8 mouse cellular contexts compared by ENCODE assay signal in genomic region chr7:142483136-142483535, GRCm38 (mm10). TPM values are rescaled to one million over a fixed set of nuclear protein-coding genes. Genes with fewer than 3 reads are reported as not detected.
DNase-seq lines count a peak whose midpoint lies in the region; ATAC-seq and TF ChIP-seq lines count a peak whose summit lies in the region.

No protein-coding gene starts in this region.

- TF ChIP-seq POLR2A in myocyte (IDR thresholded peaks at IDR 0.05; ENCODE audit: insufficient read length, low read depth): peak; percentile 29

- H3K4me3 ChIP-seq in kidney, embryonic 14.5 days (ENCODE audit: low read length): no peak overlapping the region
- peak overlapping the region; percentile 49; the same call in 1 of the 2 replicates for H3K4me3 ChIP-seq in embryonic facial prominence, embryonic 10.5 days
- H3K4me3 ChIP-seq in heart, embryonic 15.5 days: no peak overlapping the region
- no peak overlapping the region for H3K4me3 ChIP-seq in myocyte

- no peak overlapping the region for H3ac ChIP-seq in myocyte (ENCODE audit: control insufficient read depth, insufficient read length)

- peaks cover 36% of the 10 kb centered on the region; the same call in 1 of the 2 replicates for H3K36me3 ChIP-seq in kidney, embryonic 14.5 days (ENCODE audit: control insufficient read depth, insufficient read depth, low read length)
- peaks cover 11% of the 10 kb centered on the region; the same call in 1 of the 2 replicates for H3K36me3 ChIP-seq in embryonic facial prominence, embryonic 10.5 days (replicated peaks)
- peaks cover 6% of the 10 kb centered on the region; the same call in 1 of the 2 replicates for H3K36me3 ChIP-seq in heart, embryonic 15.5 days
- peaks cover 34% of the 10 kb centered on the region for H3K36me3 ChIP-seq in myocyte (ENCODE audit: control insufficient read depth, insufficient read depth)

- H3K27me3 ChIP-seq in kidney, embryonic 14.5 days (ENCODE audit: control insufficient read depth, insufficient read depth, low read length): no peaks in the 10 kb centered on the region
- H3K27me3 ChIP-seq in embryonic facial prominence, embryonic 10.5 days (replicated peaks; ENCODE audit: low read depth, poor library complexity, severe bottlenecking): no peaks in the 10 kb centered on the region
- H3K27me3 ChIP-seq in heart, embryonic 15.5 days: no peaks in the 10 kb centered on the region
- H3K27me3 ChIP-seq in myocyte (ENCODE audit: control insufficient read depth, insufficient read depth, insufficient read length): no peaks in the 10 kb centered on the region

- H3K27ac ChIP-seq in kidney, embryonic 14.5 days (ENCODE audit: low read depth, low read length): peak overlapping the region; percentile 97
- peak overlapping the region; percentile 98 for H3K27ac ChIP-seq in embryonic facial prominence, embryonic 10.5 days (replicated peaks)
- peak overlapping the region; percentile 96 for H3K27ac ChIP-seq in heart, embryonic 15.5 days

- H3K4me1 ChIP-seq in kidney, embryonic 14.5 days (ENCODE audit: control insufficient read depth, insufficient read depth, low read length): peaks cover 47% of the 10 kb centered on the region
- peaks cover 90% of the 10 kb centered on the region for H3K4me1 ChIP-seq in embryonic facial prominence, embryonic 10.5 days
- H3K4me1 ChIP-seq in heart, embryonic 15.5 days (replicated peaks): peaks cover 90% of the 10 kb centered on the region

- ATAC-seq in kidney, embryonic 14.5 days (ENCODE audit: low FRiP score, low TSS enrichment): peak; percentile 9
- ATAC-seq in heart, embryonic 15.5 days (replicated peaks; ENCODE audit: insufficient number of reproducible peaks, insufficient read depth, low FRiP score, low read depth): peak; percentile 39

- H3K79me2 ChIP-seq in myocyte (ENCODE audit: control insufficient read depth, insufficient read depth): peaks cover 39% of the 10 kb centered on the region

- no peak for DNase-seq in kidney, postnatal 25 days
- DNase-seq in embryonic facial prominence, embryonic 10.5 days (ENCODE audit: low spot score): peak; percentile 80
- no peak for DNase-seq in frontal cortex, postnatal 36 days (ENCODE audit: low spot score in 2 of 2)
- no peak for DNase-seq in cerebellum, adult 9-11 months
- DNase-seq in left cerebral cortex, adult 8-10 months (ENCODE audit: low spot score in 2 of 2): no peak

- no peak overlapping the region for H3K4me2 ChIP-seq in kidney, embryonic 14.5 days (replicated peaks; ENCODE audit: low read depth, low read length)
- no peak overlapping the region; the same call in 1 of the 2 replicates for H3K4me2 ChIP-seq in heart, embryonic 15.5 days
- H3K4me2 ChIP-seq in myocyte (ENCODE audit: low read depth): no peak overlapping the region

- WGBS in kidney, embryonic 14.5 days: 45% methylated on average over 11 of the region's 11 CpGs
- 42% methylated on average over 11 of the region's 11 CpGs for WGBS in embryonic facial prominence, embryonic 10.5 days
- WGBS in heart, embryonic 15.5 days: 10% methylated on average over 11 of the region's 11 CpGs

- no peaks in the 10 kb centered on the region for H3K9me3 ChIP-seq in kidney, embryonic 14.5 days (ENCODE audit: control insufficient read depth, low read length)
- no peaks in the 10 kb centered on the region for H3K9me3 ChIP-seq in embryonic facial prominence, embryonic 10.5 days
- H3K9me3 ChIP-seq in heart, embryonic 15.5 days (replicated peaks): no peaks in the 10 kb centered on the region

- peak overlapping the region; percentile 0; the same call in 1 of the 2 replicates for H3K9ac ChIP-seq in kidney, embryonic 14.5 days (ENCODE audit: low read depth, low read length)
- H3K9ac ChIP-seq in heart, embryonic 15.5 days: peak overlapping the region; percentile 60; the same call in 1 of the 2 replicates

TF ChIP-seq in myocyte, 11 proteins besides CTCF, POLR2A, EP300 and RAD21:
- TF ChIP-seq MYOG (IDR thresholded peaks at IDR 0.05; ENCODE audit: control insufficient read depth in 1 of 3, insufficient read depth in 1 of 3, insufficient read length in 2 of 3, low read depth in 2 of 3): no peak

RNA-seq across cellular contexts. Expression of gene Tnnt3, which starts 15.5 kb away (rescaled TPM):
- polyA plus RNA-seq in kidney, embryonic 14.5 days (2014; fragmentation: Nextera tagmentation; extraction: Ambion mirVana): 3.2 and 3.5 TPM in 2 replicates
- polyA plus RNA-seq in embryonic facial prominence, embryonic 10.5 days (2016; fragmentation: Nextera tagmentation; extraction: Ambion mirVana): 1.4 and 1.6 TPM in 2 replicates
- 4.6 and 4.8 TPM in 2 replicates for polyA plus RNA-seq in heart, embryonic 15.5 days (2015; fragmentation: Nextera tagmentation; extraction: Ambion mirVana)
- 2,107 TPM for polyA plus RNA-seq in myocyte (2012; fragmentation: generic; extraction: Trizol)
- total RNA-seq in left cerebral cortex, adult 8-10 months (2022): 10 to 100 TPM in 1 of 4 experiments, 1 to 10 TPM in 2, under 1 TPM in 1; 0.88 to 14.3 (median 6.5) TPM

RNA-seq across cellular contexts. Expression of gene Lsp1, which starts 22.5 kb away (rescaled TPM):
- 92.8 and 124 TPM in 2 replicates for polyA plus RNA-seq in kidney, embryonic 14.5 days (2014; fragmentation: Nextera tagmentation; extraction: Ambion mirVana)
- polyA plus RNA-seq in embryonic facial prominence, embryonic 10.5 days (2016; fragmentation: Nextera tagmentation; extraction: Ambion mirVana): 20.9 and 21.4 TPM in 2 replicates
- polyA plus RNA-seq in heart, embryonic 15.5 days (2015; fragmentation: Nextera tagmentation; extraction: Ambion mirVana): 49.6 and 83.5 TPM in 2 replicates
- 298 TPM for polyA plus RNA-seq in myocyte (2012; fragmentation: generic; extraction: Trizol)
- total RNA-seq in left cerebral cortex, adult 8-10 months (2022): 10 to 100 TPM; 10.8 to 18.8 (median 13.9) TPM

RNA-seq across cellular contexts. Expression of gene Tnni2, which starts 41.5 kb away (rescaled TPM):
- 3.1 and 3.7 TPM in 2 replicates for polyA plus RNA-seq in kidney, embryonic 14.5 days (2014; fragmentation: Nextera tagmentation; extraction: Ambion mirVana)
- 1.7 and 2.5 TPM in 2 replicates for polyA plus RNA-seq in embryonic facial prominence, embryonic 10.5 days (2016; fragmentation: Nextera tagmentation; extraction: Ambion mirVana)
- 16.8 and 16.9 TPM in 2 replicates for polyA plus RNA-seq in heart, embryonic 15.5 days (2015; fragmentation: Nextera tagmentation; extraction: Ambion mirVana)
- 3,238 TPM for polyA plus RNA-seq in myocyte (2012; fragmentation: generic; extraction: Trizol)
- total RNA-seq in left cerebral cortex, adult 8-10 months (2022): 1 to 10 TPM; 1.9 to 9.6 (median 5.2) TPM

RNA-seq across cellular contexts. Expression of gene Syt8, which starts 48.5 kb away (rescaled TPM):
- polyA plus RNA-seq in kidney, embryonic 14.5 days (2014; fragmentation: Nextera tagmentation; extraction: Ambion mirVana): not detected in 2 replicates
- not detected in 2 replicates for polyA plus RNA-seq in embryonic facial prominence, embryonic 10.5 days (2016; fragmentation: Nextera tagmentation; extraction: Ambion mirVana)
- polyA plus RNA-seq in heart, embryonic 15.5 days (2015; fragmentation: Nextera tagmentation; extraction: Ambion mirVana): 0.48 and 1.7 TPM in 2 replicates
- polyA plus RNA-seq in myocyte (2012; fragmentation: generic; extraction: Trizol): 14.5 TPM
- total RNA-seq in left cerebral cortex, adult 8-10 months (2022): not detected

RNA-seq across cellular contexts. Expression of gene Mrpl23, which starts 49.4 kb away (rescaled TPM):
- 30.3 and 33.4 TPM in 2 replicates for polyA plus RNA-seq in kidney, embryonic 14.5 days (2014; fragmentation: Nextera tagmentation; extraction: Ambion mirVana)
- 18.1 and 22.4 TPM in 2 replicates for polyA plus RNA-seq in embryonic facial prominence, embryonic 10.5 days (2016; fragmentation: Nextera tagmentation; extraction: Ambion mirVana)
- 17.0 and 18.7 TPM in 2 replicates for polyA plus RNA-seq in heart, embryonic 15.5 days (2015; fragmentation: Nextera tagmentation; extraction: Ambion mirVana)
- polyA plus RNA-seq in myocyte (2012; fragmentation: generic; extraction: Trizol): 73.3 TPM
- total RNA-seq in left cerebral cortex, adult 8-10 months (2022): 1 to 10 TPM; 3.4 to 8.4 (median 7.0) TPM

Comparison
In these comparisons a context has a peak if more than half of its experiments do, and no peak if none do; other contexts are left out.
1. RNA of gene Tnnt3, which starts 15.5 kb away (polyA plus RNA-seq): 2,107 TPM in myocyte (single experiment); 4.6 to 4.8 TPM in heart, embryonic 15.5 days, 3.2 to 3.5 TPM in kidney, embryonic 14.5 days and 1.4 to 1.6 TPM in embryonic facial prominence, embryonic 10.5 days; every median in the first group is over 100 times any median in the second.
2. RNA of gene Tnni2, which starts 41.5 kb away (polyA plus RNA-seq): 3,238 TPM in myocyte (single experiment); 16.8 to 16.9 TPM in heart, embryonic 15.5 days, 3.1 to 3.7 TPM in kidney, embryonic 14.5 days and 1.7 to 2.5 TPM in embryonic facial prominence, embryonic 10.5 days; every median in the first group is over 100 times any median in the second.
3. Peak in every context shown above with its lines, with median percentiles within 50 percentile points of each other: H3K27ac ChIP-seq.